In genomic region chr4:41519195-41519594, GRCm38 (mm10) we compare ENCODE assay signal across 19 mouse cellular contexts. TPM values are rescaled to one million over a fixed set of nuclear protein-coding genes. Genes with fewer than 3 reads are reported as not detected.
"Had no signal": no experiment of that assay in that cellular context is flagged by ENCODE, and none has a peak within 500 bp of the region (broad histone marks: within the 10 kb centered on the region; RNA-seq: fewer than 3 reads in every experiment).

No protein-coding gene starts in this region.

- H3K9ac ChIP-seq: liver, embryonic 14.5 days; lung, embryonic 14.5 days; midbrain, embryonic 13.5 days; midbrain, embryonic 15.5 days; neural tube, embryonic 12.5 days had no signal

- H3K4me2 ChIP-seq: lung, embryonic 14.5 days; midbrain, embryonic 11.5 days; midbrain, embryonic 13.5 days; midbrain, embryonic 15.5 days; neural tube, embryonic 12.5 days had no signal

- ATAC-seq: midbrain, embryonic 13.5 days; midbrain, embryonic 15.5 days had no signal

- DNase-seq: lung, adult 18-20 months; lung, embryonic 14.5 days; lung, postnatal 10 days; lung, postnatal 4 days; right cerebral cortex, postnatal 14 days; spleen, adult 18-20 months; thymus, adult 18-20 months; thymus, postnatal 14 days; thymus, postnatal 36 days had no signal

- H3K9me3 ChIP-seq: midbrain, embryonic 13.5 days; midbrain, embryonic 15.5 days; neural tube, embryonic 12.5 days had no signal

- H3K4me3 ChIP-seq: midbrain, embryonic 13.5 days; midbrain, embryonic 15.5 days; neural tube, embryonic 12.5 days had no signal

- H3K4me1 ChIP-seq: midbrain, embryonic 15.5 days; neural tube, embryonic 12.5 days had no signal

- H3K27ac ChIP-seq: liver, embryonic 14.5 days; midbrain, embryonic 13.5 days; midbrain, embryonic 15.5 days; neural tube, embryonic 12.5 days had no signal

- H3K27me3 ChIP-seq: midbrain, embryonic 13.5 days; midbrain, embryonic 15.5 days had no signal

RNA-seq across cellular contexts. Expression of gene 1110017D15Rik, which starts 2.1 kb away (rescaled TPM):
- total RNA-seq: megakaryocyte, adult 5-6 weeks; megakaryocyte-erythroid progenitor cell, adult 5-6 weeks; neutrophil, adult 5-6 weeks had no signal
- polyA plus RNA-seq: liver, embryonic 14.5 days; liver, embryonic 16.5 days had no signal

RNA-seq across cellular contexts. Expression of gene AI464131, which starts 16.3 kb away (rescaled TPM):
- total RNA-seq: monocyte, adult 5-6 weeks; neutrophil, adult 5-6 weeks had no signal

RNA-seq across cellular contexts. Expression of gene Dnaic1, which starts 50.4 kb away (rescaled TPM):
- total RNA-seq: megakaryocyte, adult 5-6 weeks; megakaryocyte-erythroid progenitor cell, adult 5-6 weeks; monocyte, adult 5-6 weeks; neutrophil, adult 5-6 weeks had no signal
